Mouse (Mus musculus) right cerebral cortex, adult 18-20 months (tissue): Measurements from ENCODE around the gene Rgs16.
"Not testable (repeated sequence)": the region's sequence is repeated elsewhere in the genome, so short reads cannot be mapped to it uniquely, and the experiment has no call there.

Experiments
- DNase-seq: peaks from one replicate; pipeline ENCODE4 v3.0.0; 2022; ENCODE audit warnings: mixed read lengths

Rgs16 gene

DNA sequence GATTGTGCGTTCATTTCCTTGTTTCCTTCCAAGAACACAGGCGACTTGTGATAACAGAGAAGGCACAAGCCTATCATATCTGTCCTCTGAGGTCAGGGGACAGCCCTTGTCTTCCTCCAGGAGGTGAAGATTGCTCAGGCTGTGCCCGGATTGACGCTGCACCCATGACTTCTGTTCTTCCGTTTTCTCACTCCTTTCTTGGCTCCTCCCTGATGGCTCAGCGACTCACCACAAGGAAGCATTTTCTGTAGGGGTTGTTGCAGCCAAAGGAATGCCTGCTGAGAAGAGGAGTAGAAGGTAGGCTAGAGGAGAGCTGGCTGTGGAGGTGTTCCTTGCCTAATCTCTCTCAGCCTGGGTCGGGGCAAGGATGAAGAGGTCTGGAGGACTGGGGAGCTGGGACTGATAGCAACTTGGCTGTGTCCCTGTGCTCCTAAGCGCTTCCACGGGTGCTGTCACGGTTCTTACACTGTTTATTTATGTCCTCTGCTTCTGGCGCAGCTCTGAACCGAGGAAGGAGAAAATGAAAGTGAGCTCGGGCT lies 11.7 kb downstream of the Rgs16 start:
- DNase-seq: peak; percentile 43

DNA sequence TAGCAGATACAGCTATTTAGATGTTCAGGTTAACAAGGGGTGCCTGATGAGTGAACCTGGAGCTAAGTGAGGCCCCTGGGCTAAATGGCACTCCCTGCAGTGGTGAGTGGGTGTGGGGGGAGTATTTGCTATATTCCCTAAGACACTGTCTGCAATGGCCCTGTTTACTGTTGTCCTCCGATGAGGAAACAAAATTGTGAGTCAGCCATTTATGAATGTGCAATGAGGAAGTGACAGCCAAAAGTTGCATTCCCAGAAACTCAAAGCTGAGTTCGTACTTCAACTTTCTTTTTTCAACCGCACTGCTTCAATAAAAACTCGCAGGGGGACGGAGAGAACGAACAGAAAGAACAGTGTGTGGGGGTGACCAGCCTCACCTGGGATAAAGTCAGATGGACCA lies 12.4 kb downstream of the Rgs16 start:
- no peak for DNase-seq

DNA sequence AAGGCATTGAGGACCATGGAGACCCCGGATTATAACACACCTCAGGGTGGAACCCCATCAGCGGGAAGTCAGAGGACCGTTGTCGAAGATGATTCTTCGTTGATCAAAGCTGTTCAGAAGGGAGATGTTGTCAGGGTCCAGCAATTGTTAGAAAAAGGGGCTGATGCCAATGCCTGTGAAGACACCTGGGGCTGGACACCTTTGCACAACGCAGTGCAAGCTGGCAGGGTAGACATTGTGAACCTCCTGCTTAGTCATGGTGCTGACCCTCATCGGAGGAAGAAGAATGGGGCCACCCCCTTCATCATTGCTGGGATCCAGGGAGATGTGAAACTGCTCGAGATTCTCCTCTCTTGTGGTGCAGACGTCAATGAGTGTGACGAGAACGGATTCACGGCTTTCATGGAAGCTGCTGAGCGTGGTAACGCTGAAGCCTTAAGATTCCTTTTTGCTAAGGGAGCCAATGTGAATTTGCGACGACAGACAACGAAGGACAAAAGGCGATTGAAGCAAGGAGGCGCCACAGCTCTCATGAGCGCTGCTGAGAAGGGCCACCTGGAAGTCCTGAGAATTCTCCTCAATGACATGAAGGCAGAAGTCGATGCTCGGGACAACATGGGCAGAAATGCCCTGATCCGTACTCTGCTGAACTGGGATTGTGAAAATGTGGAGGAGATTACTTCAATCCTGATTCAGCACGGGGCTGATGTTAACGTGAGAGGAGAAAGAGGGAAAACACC lies 13.7 kb downstream of the Rgs16 start:
- DNase-seq: no peak

DNA sequence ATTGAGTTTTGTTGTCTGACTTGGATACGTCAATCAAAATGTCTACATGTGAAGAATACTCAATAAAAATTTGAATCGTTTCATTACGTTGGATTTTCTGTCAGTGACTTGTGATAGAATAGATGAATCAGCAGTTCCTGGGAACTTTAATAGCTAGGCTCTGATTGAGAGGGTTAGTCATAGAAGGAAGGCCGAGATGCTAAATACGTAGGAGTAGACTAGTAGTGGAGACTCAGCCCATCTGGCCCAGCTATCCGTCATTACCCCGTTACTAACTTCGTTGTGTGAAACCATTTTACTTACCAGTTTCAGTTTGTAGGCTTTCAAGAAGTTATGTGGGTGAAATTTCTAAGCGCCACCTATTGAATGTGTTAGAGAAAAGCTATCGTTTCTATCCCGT lies 24.0 kb downstream of the Rgs16 start:
- no peak for DNase-seq

DNA sequence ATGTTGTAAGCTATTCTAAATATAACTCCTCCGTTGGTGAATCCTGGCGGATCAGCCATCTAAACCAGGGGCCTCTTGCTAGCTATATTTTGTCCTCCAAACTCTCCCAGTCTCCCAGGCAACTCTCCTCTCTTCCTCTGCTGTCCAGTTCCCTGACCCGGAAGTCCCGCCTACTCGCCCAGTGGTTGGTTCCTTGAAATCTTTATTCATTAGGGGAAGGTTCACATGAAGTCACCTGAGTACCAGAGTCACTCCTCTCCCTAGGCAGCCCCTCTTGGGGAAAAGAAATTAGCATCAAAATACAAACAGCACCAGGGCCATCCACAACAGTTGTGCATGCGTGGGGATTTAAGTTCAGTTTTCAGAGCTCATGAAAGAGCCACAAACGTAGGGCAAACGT lies 26.1 kb downstream of the Rgs16 start:
- DNase-seq: no peak

DNA sequence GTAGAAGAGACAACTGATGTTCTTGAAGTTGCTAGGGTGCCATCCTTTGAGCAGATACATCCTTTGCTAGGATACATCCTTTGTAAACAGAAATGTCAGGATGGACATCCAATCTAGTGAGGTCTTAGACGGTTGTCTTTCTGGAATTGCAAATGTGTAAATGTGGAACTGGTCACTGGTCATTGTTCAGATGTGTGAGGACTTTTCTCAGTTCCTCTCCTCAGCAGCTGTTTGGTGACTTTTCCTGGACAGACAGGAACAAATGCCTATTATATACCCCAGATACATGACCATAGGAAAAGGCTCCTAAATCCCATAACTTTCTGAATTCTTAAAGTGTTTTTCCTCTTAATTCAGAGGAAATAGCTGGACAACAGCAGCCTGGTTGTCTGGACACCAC lies 27.1 kb downstream of the Rgs16 start:
- DNase-seq: no peak

DNA sequence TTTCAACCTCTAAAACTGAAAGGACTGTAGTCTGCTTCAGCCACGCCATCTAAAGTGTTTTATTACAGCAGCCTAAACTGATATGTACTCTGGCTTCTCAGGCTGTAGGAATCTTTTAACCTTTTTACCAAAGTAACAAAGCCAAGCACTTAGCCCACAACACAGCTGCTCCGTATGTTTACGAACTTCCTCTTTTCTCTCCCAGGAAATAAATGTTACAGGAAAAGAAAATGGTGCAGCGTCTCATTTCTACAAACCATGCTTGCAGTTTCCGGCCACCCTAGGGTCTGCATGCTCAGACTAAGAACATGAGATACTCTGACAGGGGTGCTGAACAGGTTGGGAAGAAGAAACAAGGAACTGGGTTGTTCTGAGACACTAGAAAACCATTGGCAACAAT lies 28.3 kb downstream of the Rgs16 start:
- no peak for DNase-seq

DNA sequence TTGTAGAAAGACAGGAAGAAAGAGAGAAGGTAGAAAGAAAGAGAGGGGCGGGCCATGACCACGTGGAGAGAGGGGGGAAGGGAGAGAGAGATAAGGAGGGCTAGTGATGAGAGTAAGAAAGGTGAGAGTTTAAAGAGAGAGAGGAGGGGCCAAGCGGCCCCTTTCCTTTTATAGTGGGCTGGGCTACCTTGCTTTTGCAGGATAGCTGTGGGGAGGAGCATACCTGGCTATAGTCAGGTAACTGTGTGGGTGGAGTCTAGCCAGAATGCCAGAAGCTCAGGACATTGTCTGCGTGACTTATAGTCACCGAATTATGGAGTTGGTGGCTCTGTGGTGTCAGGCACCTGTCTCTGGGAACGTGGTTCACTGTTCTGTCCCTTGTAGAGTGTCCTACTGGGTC lies 29.4 kb downstream of the Rgs16 start:
- not testable (repeated sequence) for DNase-seq

DNA sequence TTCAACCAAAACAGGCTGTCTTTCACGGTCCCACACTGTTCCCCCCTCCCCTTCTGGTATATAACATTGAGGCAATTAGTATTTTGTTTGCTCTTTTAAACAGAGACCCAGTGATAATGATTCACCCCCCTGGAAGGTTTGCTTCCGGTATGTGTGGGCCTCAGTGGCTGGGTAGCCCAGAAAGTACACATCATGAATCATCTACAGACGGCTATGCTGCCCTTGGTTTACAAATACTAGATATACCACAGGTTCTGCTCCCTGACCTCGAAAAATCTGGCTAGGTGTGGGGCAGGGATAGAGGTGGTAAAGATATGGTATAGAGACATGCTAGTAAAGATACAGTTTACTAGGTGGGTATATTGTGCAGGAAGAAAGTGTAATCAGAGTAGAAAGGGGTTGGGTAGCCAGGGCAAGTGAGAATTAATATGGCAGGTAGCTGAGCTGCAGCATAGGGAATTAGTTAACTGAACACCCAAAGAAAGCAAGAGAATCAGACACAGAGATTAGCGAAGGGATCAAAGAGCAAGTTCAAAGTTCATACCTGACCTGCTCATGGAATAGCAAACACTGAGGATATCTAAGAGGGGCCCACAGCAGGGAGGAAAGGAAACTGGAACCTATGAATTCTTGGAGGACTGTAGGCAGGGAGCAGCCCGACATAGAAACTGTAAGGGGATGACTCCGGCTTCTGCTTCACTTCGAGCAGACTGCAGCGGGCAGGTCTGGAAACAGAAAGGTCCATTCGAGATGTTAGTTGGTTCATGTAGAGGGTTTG lies 30.0 kb downstream of the Rgs16 start:
- no peak for DNase-seq

DNA sequence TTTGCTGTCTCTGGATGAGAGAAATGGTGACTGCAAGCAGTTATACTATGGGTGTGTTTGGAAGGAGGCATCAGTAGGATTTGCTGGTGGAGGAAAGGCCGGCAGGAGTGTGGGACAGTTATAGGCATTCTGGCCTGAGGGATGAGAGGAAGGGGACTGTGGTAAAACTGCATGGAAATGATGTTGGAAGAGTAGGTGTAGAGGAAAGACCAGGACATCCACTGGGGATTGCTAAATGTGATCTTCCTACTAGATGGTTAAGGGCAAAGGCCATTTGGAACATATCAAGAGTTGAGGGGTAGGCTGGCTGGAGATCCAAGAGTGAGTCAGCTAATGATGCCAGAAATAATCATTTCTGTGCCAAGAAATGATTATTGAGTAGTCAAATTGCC lies 30.6 kb downstream of the Rgs16 start:
- no peak for DNase-seq

DNA sequence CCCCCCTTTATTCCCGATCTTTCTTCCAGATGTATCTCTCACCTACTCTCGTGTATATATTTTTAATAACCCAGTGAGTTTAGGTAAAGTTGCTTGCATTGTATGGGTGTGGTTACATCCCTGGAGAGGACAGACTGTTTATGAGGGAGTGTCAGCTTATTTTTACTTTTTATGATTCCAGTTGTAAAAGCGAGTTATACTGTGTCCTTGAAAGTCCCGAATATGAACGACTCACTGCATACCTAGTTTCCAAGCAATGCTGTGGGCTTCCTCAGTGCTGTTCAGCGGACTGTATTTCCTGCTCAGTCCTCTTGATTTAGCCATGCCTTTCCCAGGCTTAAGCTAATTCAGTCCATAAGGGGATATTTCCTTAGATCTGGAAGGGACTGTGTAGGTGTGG lies 35.0 kb downstream of the Rgs16 start:
- DNase-seq: no peak

DNA sequence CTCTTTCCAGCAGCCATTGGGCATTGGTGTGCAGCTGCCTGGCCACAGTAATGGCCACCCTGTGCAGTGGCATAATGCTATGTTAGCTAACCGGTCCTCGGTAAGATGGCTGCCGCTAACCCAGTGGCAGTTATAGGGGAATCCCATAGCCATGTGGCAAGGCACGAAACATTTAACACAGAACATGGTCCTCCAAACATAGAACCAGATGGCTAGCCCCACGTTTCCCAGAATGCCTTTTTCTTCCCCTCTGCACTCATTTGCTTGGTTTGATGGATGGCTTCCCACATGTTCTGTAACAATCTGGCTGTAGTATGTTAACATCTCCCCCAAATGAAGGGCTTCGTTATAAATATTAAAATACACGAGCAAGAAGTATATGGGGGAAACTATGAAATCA lies 36.1 kb downstream of the Rgs16 start:
- no peak for DNase-seq

DNA sequence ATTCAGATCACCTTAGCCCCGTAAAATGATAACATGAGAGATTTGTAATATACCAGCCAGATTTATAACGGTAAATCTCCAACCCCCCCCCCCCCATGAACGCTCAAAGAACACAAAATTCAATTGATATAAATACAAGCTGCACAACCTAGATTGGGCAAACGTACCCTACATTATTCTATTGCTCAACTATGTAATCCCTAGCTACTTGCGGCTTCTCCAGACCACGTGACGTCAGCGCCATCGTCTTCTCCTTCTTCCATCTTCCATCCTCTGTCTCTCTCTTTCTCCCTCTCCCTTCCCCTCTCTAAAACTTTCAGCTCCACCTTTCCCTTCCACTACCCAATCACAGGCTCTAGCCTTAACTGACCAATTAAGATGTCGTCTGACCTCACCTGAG lies 38.1 kb downstream of the Rgs16 start:
- no peak for DNase-seq

DNA sequence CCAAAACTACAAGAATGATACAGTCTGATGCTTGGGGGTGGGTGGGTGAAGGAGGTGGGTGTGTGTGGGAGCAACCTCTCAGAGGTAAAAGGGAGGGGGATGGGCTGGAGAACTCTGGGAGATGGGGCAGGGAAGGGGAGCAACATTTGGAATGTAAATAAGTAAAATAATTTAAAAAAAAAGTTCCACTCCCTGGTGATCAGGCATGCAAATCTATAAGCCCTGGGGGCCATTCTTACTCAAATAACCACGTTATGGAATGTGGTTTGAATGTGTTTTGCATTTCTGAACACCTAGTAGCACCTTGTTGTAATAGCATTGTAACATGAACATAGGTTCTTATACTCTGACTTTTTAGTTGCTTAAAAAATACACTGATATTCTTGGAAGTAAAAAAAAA lies 43.2 kb downstream of the Rgs16 start:
- DNase-seq: no peak

DNA sequence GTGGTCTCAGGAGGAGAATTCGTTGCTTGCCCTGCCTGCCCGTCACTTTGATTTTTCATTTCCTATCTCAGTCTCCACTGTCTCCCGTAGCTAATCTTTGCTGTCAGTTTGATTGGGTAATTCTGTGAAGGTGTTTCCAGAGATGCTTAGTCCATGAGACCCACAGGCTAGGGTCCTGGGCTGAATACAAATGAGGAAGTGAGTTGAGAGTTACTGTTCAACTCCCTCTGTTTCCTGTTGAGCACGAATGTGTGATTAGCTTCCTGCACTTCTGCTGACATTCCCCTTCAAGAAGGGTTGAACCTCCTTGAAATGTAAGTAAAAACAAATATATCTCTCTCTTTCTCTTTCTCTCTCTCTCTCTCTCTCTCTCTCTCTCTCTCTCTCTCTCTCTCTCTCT lies 45.5 kb downstream of the Rgs16 start:
- DNase-seq: no peak

DNA sequence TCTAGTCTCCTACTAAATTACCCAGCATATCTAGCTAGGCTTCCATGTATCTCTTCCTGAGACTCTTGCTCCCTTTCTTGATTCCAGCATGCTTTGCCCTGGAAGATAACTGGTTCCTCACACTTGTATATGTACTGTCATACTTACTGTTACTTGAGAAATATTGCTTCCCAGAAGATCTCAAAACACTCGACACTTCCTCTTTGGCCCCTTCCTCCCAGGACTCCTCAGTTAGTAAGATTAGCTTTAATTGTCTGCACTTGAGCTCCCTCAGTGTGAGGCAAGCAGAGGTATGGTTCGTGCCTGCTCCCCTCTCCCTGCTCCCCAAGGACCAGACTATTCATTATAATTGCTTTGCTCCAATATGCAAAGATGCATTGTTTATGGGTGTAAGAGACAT lies 50.6 kb downstream of the Rgs16 start:
- DNase-seq: no peak

DNA sequence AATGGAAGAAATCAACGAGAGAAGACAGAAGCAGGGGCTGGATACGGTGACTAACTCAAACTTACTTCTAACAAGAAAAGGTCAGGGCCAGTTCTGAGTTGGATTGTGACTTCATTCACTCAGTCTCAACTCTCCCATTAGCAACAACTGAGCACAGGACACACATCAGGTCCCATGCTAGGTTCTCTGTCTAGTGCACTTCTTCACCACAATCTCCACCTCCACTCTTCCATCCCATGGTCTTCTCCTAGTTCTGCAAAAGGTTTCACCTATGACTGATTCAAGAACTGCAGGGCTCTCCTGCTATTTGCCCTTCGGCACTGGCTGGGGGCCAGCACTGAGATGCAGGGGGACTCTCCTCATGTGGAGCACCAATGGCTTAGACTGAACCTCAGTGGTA lies 54.1 kb downstream of the Rgs16 start:
- no peak for DNase-seq
